Mouse (Mus musculus) embryonic fibroblast, embryonic 13.5 days (primary cell): ENCODE measurements at regions not wholly inside any gene's neighbourhood (a gene's known extent, or its start where the extent isn't known, plus 50 kb on each side); places are given as distances from the start of the nearest gene placed in this dataset.

ENCODE experiments used
- H3K27ac ChIP-seq: 2 replicates; pipeline ENCODE4 v1.5.1; 2012; ENCODE audit warnings: low read length, control low read depth, inconsistent platforms; ENCODE audit not compliant: insufficient read depth
- H3K4me1 ChIP-seq: 2 replicates; pipeline ENCODE4 v1.6.1; 2011; ENCODE audit warnings: low read length; ENCODE audit not compliant: control insufficient read depth, insufficient read depth
- H3K4me3 ChIP-seq: 2 replicates; pipeline ENCODE4 v1.5.1; 2011; ENCODE audit warnings: mild to moderate bottlenecking, control low read depth, low read length; ENCODE audit not compliant: insufficient read depth
- CTCF ChIP-seq: IDR thresholded peaks from 2 replicates; pipeline ENCODE4 v1.5.1; 2011; ENCODE audit warnings: mild to moderate bottlenecking, control low read depth, low read length, moderate library complexity, borderline replicate concordance; ENCODE audit not compliant: insufficient read depth
- POLR2A ChIP-seq: IDR thresholded peaks from 2 replicates; pipeline ENCODE4 v1.6.1; 2011; ENCODE audit warnings: low read depth, mild to moderate bottlenecking, control low read depth, low read length, moderate library complexity

- no peak overlapping the region for H3K27ac ChIP-seq
These were observed 76.0 kb upstream of the Kcnk2 start for GRCm38 (mm10) chr1:189478051-189478450.

DNA sequence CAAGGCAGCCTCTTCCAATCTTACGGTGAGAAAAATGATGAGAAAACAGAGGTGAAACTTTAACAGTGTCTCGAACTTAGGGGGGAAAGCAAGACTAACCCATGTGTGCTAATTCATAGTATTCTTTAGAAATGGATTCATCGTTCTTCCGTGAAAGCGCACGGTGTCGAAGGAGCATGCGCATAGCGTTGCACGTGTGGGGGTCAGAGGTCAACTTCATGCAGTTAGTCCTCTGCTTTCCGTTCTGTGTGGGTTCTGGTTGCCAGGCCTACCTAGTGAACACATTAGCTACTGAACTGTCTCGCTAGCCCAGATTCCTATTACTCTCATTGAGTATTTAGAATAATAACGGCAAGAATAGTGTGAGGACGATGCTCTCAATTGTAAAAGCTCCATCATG lies 74.7 kb upstream of the Kcnk2 start:
- Histone ChIP-seq H3K27ac (no peak overlapping the region), H3K4me3 (no peak overlapping the region), H3K4me1 (no peaks in the 10 kb centered on the region)
- TF ChIP-seq CTCF (no peak), POLR2A (no peak)

More at GRCm38 (mm10) chr1:189478051-189478450, 76.0 kb upstream of the Kcnk2 start:
- TF ChIP-seq CTCF (no peak), POLR2A (no peak)
- Histone ChIP-seq H3K4me3 (no peak overlapping the region), H3K4me1 (no peaks in the 10 kb centered on the region)

GRCm38 (mm10) chr1:189473071-189473470 lies 71.0 kb upstream of the Kcnk2 start:
- TF ChIP-seq POLR2A (no peak), CTCF (no peak)
- H3K4me3 ChIP-seq, result no peak overlapping the region
- H3K27ac ChIP-seq, result no peak overlapping the region
- H3K4me1 ChIP-seq, result no peaks in the 10 kb centered on the region

- H3K27ac ChIP-seq, result no peak overlapping the region
- H3K4me3 ChIP-seq, result no peak overlapping the region
- no peaks in the 10 kb centered on the region for H3K4me1 ChIP-seq
- TF ChIP-seq POLR2A (no peak), CTCF (no peak)
These were observed 56.3 kb upstream of the Kcnk2 start for GRCm38 (mm10) chr1:189458421-189458820.
